Mouse (Mus musculus) hindbrain, postnatal 0 days (tissue): ENCODE measurements around the gene Intu. TPM values are rescaled to one million over a fixed set of nuclear protein-coding genes. Genes with fewer than 3 reads are reported as not detected.
A peak's percentile ranks its signal among the peaks of the same experiment; 100 is the strongest.

Source experiments
- ATAC-seq: fragments of 200-750 bp; cut with Nextera tagmentation; 2 replicates; pipeline ENCODE4 v1.8.0; 2017; ENCODE audit warnings: mild to moderate bottlenecking, moderate TSS enrichment, moderate library complexity
- DNase-seq: peaks from one replicate; pipeline ENCODE4 v3.0.0-alpha.2; 2015; ENCODE audit warnings: low spot score
- H3K27ac ChIP-seq: fragments of 300-500 bp; sonication (generic); 2 replicates; pipeline ENCODE4 v1.5.1; 2014; ENCODE audit warnings: mild to moderate bottlenecking
- H3K27me3 ChIP-seq: fragments of 300-500 bp; sonication (generic); 2 replicates; pipeline ENCODE4 v1.6.1; 2014; ENCODE audit warnings: low read length, mixed read lengths; ENCODE audit not compliant: insufficient read depth
- H3K36me3 ChIP-seq: fragments of 300-500 bp; sonication (generic); 2 replicates; pipeline ENCODE4 v1.6.1; 2014; ENCODE audit warnings: low read length, mixed read lengths; ENCODE audit not compliant: insufficient read depth
- H3K4me1 ChIP-seq: fragments of 300-500 bp; sonication (generic); 2 replicates; pipeline ENCODE4 v1.6.1; 2014; ENCODE audit warnings: antibody characterized with exemption, low read length, mixed read lengths; ENCODE audit not compliant: insufficient read depth
- H3K4me2 ChIP-seq: fragments of 300-500 bp; sonication (generic); 2 replicates; pipeline ENCODE4 v1.6.1; 2014; ENCODE audit warnings: low read depth, mild to moderate bottlenecking, low read length, moderate library complexity, mixed read lengths
- H3K4me3 ChIP-seq: fragments of 300-500 bp; sonication (generic); 2 replicates; pipeline ENCODE4 v1.5.1; 2014; ENCODE audit warnings: low read length
- H3K9ac ChIP-seq: fragments of 300-500 bp; sonication (generic); replicated peaks from 2 replicates; pipeline ENCODE4 v1.6.1; 2014; ENCODE audit warnings: mild to moderate bottlenecking, low read length, moderate library complexity, mixed read lengths
- H3K9me3 ChIP-seq: fragments of 300-500 bp; sonication (generic); 2 replicates; pipeline ENCODE4 v1.6.1; 2016; ENCODE audit warnings: low read length, mixed read lengths
- CTCF ChIP-seq: IDR thresholded peaks from 2 replicates; pipeline ENCODE4 v1.5.1; 2016; ENCODE audit warnings: antibody characterized with exemption, control low read depth, low read depth
- WGBS: fragments of 180-500 bp; shearing (Covaris S2); extraction: QIAGEN DNeasy Blood & Tissue Kit; methylation state at CpG from one replicate; pipeline ENCODE4 v1.1.7; 2014; 5-methylcytosine and 5-hydroxymethylcytosine counted together
- polyA plus RNA-seq: library from polyadenylated mRNA; unstranded; fragments of >200 nt; fragmentation: Nextera tagmentation; extraction: Ambion mirVana; gene quantifications from 2 replicates; pipeline ENCODE4 v1.2.1, GENCODE M21; 2015
- total RNA-seq: library from RNA; depleted of rRNA; stranded (reverse); fragments of >200 nt; gene quantifications from 2 replicates; pipeline ENCODE4 v1.2.3, GENCODE M21; 2014

Intu gene
- total and polyA plus RNA-seq, 2 experiments from 2014 or later, result 2.5 to 6.3 TPM

DNA sequence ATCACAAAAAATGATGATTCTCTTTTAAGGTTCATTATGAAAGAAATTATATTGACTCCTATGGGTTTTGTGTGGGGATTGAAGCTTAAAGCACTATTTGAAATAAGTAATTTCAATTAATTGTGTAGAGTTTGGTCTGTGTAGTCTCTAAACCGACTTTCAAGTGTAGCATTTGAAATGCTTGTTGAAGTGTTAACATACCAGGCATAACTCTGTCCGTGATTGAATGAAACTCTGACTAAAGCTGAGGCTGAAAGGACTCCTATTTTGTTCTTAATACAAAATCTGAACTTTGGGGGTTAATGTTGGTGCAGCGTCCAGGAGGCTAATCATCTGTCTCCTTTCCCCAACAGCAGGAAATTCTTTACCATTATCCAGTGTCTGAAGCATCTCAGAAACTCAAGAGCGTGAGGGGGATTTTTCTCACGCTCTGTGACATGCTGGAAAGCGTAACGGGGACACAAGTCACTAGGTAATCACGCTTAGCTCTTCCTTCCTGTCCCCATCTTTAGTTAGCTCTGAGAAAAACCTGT lies 143.9 kb downstream of the Intu start:
- Histone ChIP-seq H3K9me3 (no peaks in the 10 kb centered on the region), H3K27me3 (no peaks in the 10 kb centered on the region), H3K36me3 (no peaks in the 10 kb centered on the region; the same call in 1 of the 2 replicates), H3K4me1 (no peaks in the 10 kb centered on the region), H3K4me2 (no peak overlapping the region), H3K27ac (no peak overlapping the region), H3K9ac (no peak overlapping the region), H3K4me3 (no peak overlapping the region)
- 41% methylated on average over 8 of the region's 8 CpGs for WGBS
- TF ChIP-seq CTCF, result no peak
- no peak for ATAC-seq
- DNase-seq, result no peak

DNA sequence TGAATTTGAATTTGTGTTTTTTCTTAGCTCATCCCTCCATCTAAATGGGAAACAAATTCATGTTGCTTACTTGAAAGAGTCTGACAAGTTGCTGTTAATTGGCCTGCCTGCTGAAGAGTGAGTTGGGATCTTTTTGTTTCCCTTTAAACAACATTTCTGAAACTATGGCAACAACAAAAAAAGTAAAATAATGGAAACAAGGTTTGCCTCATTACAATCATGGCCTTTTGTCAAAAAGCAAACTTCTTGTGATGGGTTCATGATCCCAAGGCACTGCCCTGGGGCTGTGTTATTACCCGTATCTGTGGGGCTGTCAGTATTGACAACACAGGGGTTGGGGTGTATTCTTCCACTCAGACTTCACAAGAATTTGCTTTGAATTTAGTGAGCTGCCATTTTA lies 147.8 kb downstream of the Intu start:
- DNase-seq, result no peak
- H3K4me1 ChIP-seq, result no peaks in the 10 kb centered on the region
- no peaks in the 10 kb centered on the region for H3K36me3 ChIP-seq
- H3K4me3 ChIP-seq, result no peak overlapping the region
- no peak overlapping the region for H3K9ac ChIP-seq
- ATAC-seq, result no peak
- no peaks in the 10 kb centered on the region for H3K27me3 ChIP-seq
- WGBS, result 47% methylated on average over 1 of the region's 1 CpGs
- TF ChIP-seq CTCF, result no peak
- H3K9me3 ChIP-seq, result no peaks in the 10 kb centered on the region
- no peak overlapping the region for H3K27ac ChIP-seq
- H3K4me2 ChIP-seq, result no peak overlapping the region

DNA sequence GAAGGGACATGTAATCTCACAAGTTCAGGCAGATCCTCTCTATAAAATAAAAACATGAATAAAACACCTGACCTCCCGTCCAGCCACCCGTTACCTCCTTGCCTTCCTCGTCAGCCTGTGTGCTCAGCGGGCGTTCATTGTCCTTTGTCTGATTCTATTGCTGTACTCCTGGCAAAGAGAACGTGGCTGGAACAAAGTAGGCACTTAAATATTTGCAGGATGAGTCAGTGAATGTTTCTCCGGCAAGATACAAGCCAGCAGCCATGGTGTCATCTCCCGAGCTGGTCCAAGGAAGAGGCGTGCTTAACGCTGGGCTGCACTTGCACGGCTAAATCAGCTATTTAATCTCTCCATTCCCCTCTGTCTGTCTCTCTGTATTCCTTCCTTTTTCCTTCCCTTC lies 151.3 kb downstream of the Intu start:
- WGBS, result 36% methylated on average over 11 of the region's 11 CpGs
- DNase-seq, result no peak

DNA sequence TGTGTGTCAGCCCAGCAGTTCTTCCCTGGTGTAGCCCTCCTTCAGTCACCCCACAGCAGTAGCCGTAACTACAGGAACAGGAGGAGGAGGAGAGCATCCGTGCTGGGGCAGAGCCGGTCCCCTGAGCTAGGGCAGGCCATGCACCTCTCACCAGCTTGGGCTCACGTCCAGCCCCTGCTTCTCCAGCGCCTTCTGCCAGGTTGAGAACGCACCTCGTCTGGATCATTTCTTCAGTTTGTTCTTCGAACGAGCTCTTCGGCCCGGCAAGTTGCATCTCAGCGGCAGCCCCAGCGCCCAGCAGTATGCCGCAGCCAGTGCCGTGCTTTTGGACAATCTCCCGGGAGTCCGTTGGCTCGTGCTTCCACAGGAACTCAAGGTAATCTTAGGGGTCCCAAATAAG lies 152.1 kb downstream of the Intu start:
- H3K4me2 ChIP-seq, result no peak overlapping the region
- WGBS, result 60% methylated on average over 18 of the region's 18 CpGs
- H3K27ac ChIP-seq, result no peak overlapping the region
- H3K27me3 ChIP-seq, result no peaks in the 10 kb centered on the region
- no peaks in the 10 kb centered on the region for H3K36me3 ChIP-seq
- TF ChIP-seq CTCF, result no peak
- no peak for ATAC-seq
- H3K4me3 ChIP-seq, result no peak overlapping the region
- no peak for DNase-seq
- no peak overlapping the region for H3K9ac ChIP-seq
- H3K4me1 ChIP-seq, result no peaks in the 10 kb centered on the region
- H3K9me3 ChIP-seq, result no peaks in the 10 kb centered on the region

More for the DNA sequence above, 151.3 kb downstream of the Intu start:
- no peak overlapping the region for H3K27ac ChIP-seq
- no peak overlapping the region for H3K4me3 ChIP-seq
- peak; percentile 31; the same call in 1 of the 2 replicates for ATAC-seq
- H3K27me3 ChIP-seq, result no peaks in the 10 kb centered on the region
- no peak overlapping the region for H3K9ac ChIP-seq
- no peaks in the 10 kb centered on the region for H3K4me1 ChIP-seq
- no peak overlapping the region for H3K4me2 ChIP-seq
- H3K36me3 ChIP-seq, result no peaks in the 10 kb centered on the region
- H3K9me3 ChIP-seq, result no peaks in the 10 kb centered on the region
- no peak for TF ChIP-seq CTCF

DNA sequence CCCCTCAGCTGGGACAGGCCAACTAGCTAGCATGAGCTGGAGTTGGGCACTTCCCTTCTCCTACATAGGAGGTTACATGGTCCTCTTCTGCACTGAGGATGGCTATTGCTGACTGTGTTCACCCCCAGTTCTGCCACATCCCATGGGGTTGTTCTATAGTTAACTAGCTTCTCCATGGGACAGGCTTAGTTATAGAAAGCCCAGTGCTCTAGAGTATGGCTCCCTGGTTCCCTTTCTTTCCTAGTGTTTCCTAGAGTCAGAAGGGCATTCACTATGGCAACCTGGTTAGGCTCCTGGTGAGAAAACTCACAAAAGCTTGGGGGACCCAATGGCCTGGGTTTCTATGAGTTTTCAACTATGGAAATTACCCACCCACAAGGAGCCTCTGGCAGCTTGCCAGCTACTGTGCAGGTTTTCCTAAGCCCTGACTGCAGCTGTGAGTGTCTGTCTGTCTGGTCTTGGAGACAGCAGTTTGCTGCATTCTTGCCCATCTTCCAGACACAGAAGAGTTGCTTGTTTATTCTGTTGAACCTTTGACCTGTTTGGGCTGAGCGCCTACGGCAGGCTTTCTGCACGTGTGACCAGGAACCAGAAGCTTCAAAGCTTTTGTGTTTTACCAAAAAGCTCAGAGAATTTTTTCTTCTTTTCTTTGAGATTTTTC lies 154.9 kb downstream of the Intu start:
- Histone ChIP-seq H3K27ac (no peak overlapping the region), H3K4me1 (no peaks in the 10 kb centered on the region), H3K36me3 (no peaks in the 10 kb centered on the region), H3K9me3 (no peaks in the 10 kb centered on the region), H3K4me3 (no peak overlapping the region), H3K9ac (no peak overlapping the region), H3K4me2 (no peak overlapping the region), H3K27me3 (no peaks in the 10 kb centered on the region)
- WGBS, result 12% methylated on average over 3 of the region's 3 CpGs
- 0 out of 2 replicates have a peak, but pooled peaks have one; percentile 45 for ATAC-seq
- no peak for TF ChIP-seq CTCF
- peak; percentile 68 for DNase-seq

DNA sequence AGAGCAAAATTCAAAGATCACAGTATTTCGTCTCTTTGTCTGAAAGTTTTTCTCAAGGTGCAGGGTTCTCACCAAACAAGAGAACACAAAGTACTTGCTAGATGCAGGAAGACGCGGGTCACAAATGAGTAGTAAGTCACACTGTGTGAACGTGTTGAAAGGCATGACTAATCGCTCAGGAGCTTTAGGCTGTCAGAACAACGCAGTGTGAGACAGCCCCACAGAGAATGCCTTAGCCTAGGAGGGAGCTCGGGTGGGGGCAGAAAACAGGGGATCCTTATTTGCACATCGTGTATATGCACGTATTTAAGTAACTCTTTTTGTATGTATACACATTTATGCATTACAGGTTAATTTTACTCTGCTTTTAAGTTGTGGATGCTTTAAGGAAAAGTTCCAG lies 155.8 kb downstream of the Intu start:
- Histone ChIP-seq H3K9me3 (no peaks in the 10 kb centered on the region), H3K27ac (no peak overlapping the region), H3K4me2 (no peak overlapping the region), H3K4me3 (no peak overlapping the region), H3K36me3 (no peaks in the 10 kb centered on the region), H3K27me3 (no peaks in the 10 kb centered on the region), H3K9ac (no peak overlapping the region), H3K4me1 (no peaks in the 10 kb centered on the region)
- peak; percentile 21 for DNase-seq
- 17% methylated on average over 9 of the region's 9 CpGs for WGBS
- no peak for TF ChIP-seq CTCF
- ATAC-seq, result 0 out of 2 replicates have a peak, but pooled peaks have one; percentile 46

DNA sequence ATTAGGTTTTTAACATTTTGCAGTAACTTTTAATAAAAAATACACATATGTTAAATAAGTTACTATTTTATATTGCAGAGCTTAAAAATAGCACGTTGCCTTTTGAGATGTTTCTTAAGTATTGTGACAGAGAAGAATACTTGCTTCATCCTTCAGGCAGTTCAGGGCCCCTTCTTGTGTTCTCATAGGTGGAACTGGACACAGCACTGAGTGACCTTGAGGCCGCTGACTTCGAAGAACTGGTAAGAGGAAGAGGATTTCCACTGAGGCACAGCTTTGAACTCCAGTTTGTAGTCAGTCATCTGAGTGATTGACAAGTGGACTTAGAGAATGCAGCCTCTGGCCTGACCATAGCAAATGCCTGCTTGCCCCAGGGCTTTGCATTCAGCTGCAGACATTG lies 156.5 kb downstream of the Intu start:
- WGBS, result 35% methylated on average over 3 of the region's 3 CpGs

More for the DNA sequence above, 156.5 kb downstream of the Intu start:
- Histone ChIP-seq H3K4me2 (no peak overlapping the region), H3K27ac (no peak overlapping the region), H3K4me3 (no peak overlapping the region), H3K36me3 (no peaks in the 10 kb centered on the region), H3K27me3 (no peaks in the 10 kb centered on the region), H3K9ac (no peak overlapping the region), H3K4me1 (no peaks in the 10 kb centered on the region), H3K9me3 (no peaks in the 10 kb centered on the region)
- no peak for TF ChIP-seq CTCF
- ATAC-seq (no peak), DNase-seq (no peak)
